Mouse (Mus musculus) bone marrow macrophage, adult 2 months (primary cell): ENCODE measurements around the gene Crybb2.

Source experiments
- CTCF ChIP-seq: IDR thresholded peaks from 2 replicates; pipeline ENCODE4 v1.5.1; 2012; ENCODE audit warnings: low read depth, mild to moderate bottlenecking, low read length, moderate library complexity
- POLR2A ChIP-seq: IDR thresholded peaks from 2 replicates; pipeline ENCODE4 v1.6.1; 2012; ENCODE audit warnings: mild to moderate bottlenecking, low read depth, low read length, borderline replicate concordance

DNA sequence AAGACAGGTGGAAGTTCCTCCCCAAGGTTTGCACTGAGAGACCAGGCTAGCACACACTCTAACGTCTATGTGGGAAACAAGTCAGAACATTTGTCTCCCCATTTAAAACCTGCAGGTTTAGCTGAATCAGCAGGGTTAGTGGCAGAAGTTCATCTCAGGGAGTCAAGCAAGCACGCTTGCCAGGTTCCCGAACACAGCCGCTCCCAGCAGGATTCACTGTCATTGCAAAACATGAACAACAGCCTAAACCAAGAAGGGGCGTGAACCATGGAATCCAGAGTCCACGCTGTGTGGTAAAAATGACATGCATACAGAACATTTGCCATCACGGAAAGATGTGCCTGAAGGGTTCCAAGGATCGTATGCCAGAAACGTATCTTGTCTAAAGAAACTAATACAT is 35.1 kb upstream of the Crybb2 start:
- no peak for TF ChIP-seq POLR2A
- no peak for TF ChIP-seq CTCF
